Mouse (Mus musculus): ENCODE measurements around the gene Olfr952.

DNA sequence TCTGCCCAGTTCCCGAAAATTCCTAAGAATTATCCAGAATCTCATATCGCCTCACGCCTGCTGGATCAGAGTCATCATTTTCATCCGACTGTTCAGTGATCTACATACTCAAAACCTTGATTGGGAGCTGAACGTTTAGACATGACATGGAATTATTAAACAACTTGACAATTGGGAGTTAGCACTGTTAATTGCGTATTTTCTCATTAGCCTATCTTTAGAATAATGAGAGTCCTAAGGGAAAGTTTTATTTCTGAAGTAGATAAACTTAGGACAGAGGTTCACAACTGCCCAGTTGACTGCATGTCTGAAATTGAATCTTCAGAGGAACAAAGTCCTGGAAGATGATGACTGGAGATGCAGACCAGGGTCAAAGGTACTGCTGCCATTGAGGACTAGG lies 29.5 kb upstream of the Olfr952 start, which contains the start of gene Olfr954:
- TF ChIP-seq POLR2A (IDR thresholded peaks at IDR 0.05; ENCODE audit: control insufficient read depth, extremely low read depth, insufficient read depth, low read length, poor library complexity) (no peak), CTCF (IDR thresholded peaks at IDR 0.05; ENCODE audit: borderline replicate concordance, control insufficient read depth, extremely low read depth, insufficient read depth, low read length, poor library complexity) (no peak)
